Mouse (Mus musculus) heart, postnatal 25 days (tissue): ENCODE measurements around the gene Mettl5. TPM values are rescaled to one million over a fixed set of nuclear protein-coding genes. Genes with fewer than 3 reads are reported as not detected.

ENCODE experiments used
- total RNA-seq, 2 experiments: library from RNA; stranded (reverse); gene quantifications; 2 replicates each; pipeline ENCODE4 v1.2.3; 2021

Mettl5 gene
- total RNA-seq, 2 experiments from 2014 or later, result 21.4 to 23.6 TPM

Other genes starting within 250 kb of the Mettl5 start
- gene Bbs5, start 238.4 kb downstream of the Mettl5 start, total RNA-seq, result 1 to 10 TPM; 4.2 to 5.1 TPM
- gene Klhl41, start 215.5 kb downstream of the Mettl5 start, total RNA-seq, result 10 to 100 TPM; 69.8 to 78.5 TPM
- 10 to 100 TPM; 27.8 to 29.6 TPM for gene Fastkd1, start 172.1 kb downstream of the Mettl5 start, total RNA-seq
- 10 to 100 TPM; 37.2 to 38.7 TPM for gene Ppig, start 163.1 kb downstream of the Mettl5 start, total RNA-seq
- gene Ccdc173, start 96.0 kb downstream of the Mettl5 start, total RNA-seq, result under 1 TPM; 0.39 to 0.64 TPM
- gene Phospho2, start 96.0 kb downstream of the Mettl5 start, total RNA-seq, result 10 to 100 TPM; 20.5 to 24.7 TPM
- 10 to 100 TPM; 39.1 to 45.6 TPM for gene Klhl23, start 63.7 kb downstream of the Mettl5 start, total RNA-seq
- 10 to 100 TPM; 59.5 to 71.5 TPM for gene Ssb, start 24.1 kb downstream of the Mettl5 start, total RNA-seq
- gene Ubr3, start 11.6 kb upstream of the Mettl5 start, total RNA-seq, result 100 to 1,000 TPM; 119 to 124 TPM
- not detected for gene Myo3b, start 153.5 kb upstream of the Mettl5 start, total RNA-seq